Mouse (Mus musculus): Measurements from ENCODE around the gene Tmem30c.

- TF ChIP-seq POLR2A (IDR thresholded peaks at IDR 0.05; ENCODE audit: borderline replicate concordance, control insufficient read depth, low read depth, low read length) = no peak
- TF ChIP-seq CTCF (IDR thresholded peaks at IDR 0.05; ENCODE audit: control insufficient read depth, insufficient read depth, low read length) = no peak
These were observed 45.2 kb downstream of the Tmem30c start for GRCm38 (mm10) chr16:57247464-57247863.

Measured in bone marrow, adult 2 months (tissue).